Mouse (Mus musculus) liver, embryonic 14.5 days (tissue): ENCODE measurements around the gene Aldh1a7. TPM values are rescaled to one million over a fixed set of nuclear protein-coding genes. Genes with fewer than 3 reads are reported as not detected.
A peak's percentile ranks its signal among the peaks of the same experiment; 100 is the strongest.

ENCODE experiments used
- ATAC-seq: fragments of 200-750 bp; cut with Nextera tagmentation; 2 replicates; pipeline ENCODE4 v1.8.0; 2017; ENCODE audit warnings: moderate number of reproducible peaks, mild to moderate bottlenecking, moderate library complexity; ENCODE audit not compliant: insufficient read depth
- DNase-seq, 3 experiments: peaks; one replicate each; pipeline ENCODE4 v3.0.0-alpha.2; 2012 to 2013; ENCODE audit warnings: low read depth in 3 of 3, low spot score in 3 of 3
- H3K27ac ChIP-seq: fragments of 300-500 bp; sonication (generic); 2 replicates; pipeline ENCODE4 v1.5.1; 2014; ENCODE audit warnings: moderate library complexity, mild to moderate bottlenecking, control low read depth, inconsistent platforms
- H3K27me3 ChIP-seq: fragments of 300-500 bp; sonication (generic); 2 replicates; pipeline ENCODE4 v1.6.1; 2014; ENCODE audit warnings: mild to moderate bottlenecking, low read length, moderate library complexity; ENCODE audit not compliant: control insufficient read depth, insufficient read depth
- H3K36me3 ChIP-seq: fragments of 300-500 bp; sonication (generic); replicated peaks from 2 replicates; pipeline ENCODE4 v1.6.1; 2014; ENCODE audit warnings: low read depth; ENCODE audit not compliant: control insufficient read depth, insufficient read depth
- H3K4me1 ChIP-seq, 2 experiments: fragments of 200-500 bp in 1 of 2; fragments of 300-500 bp in 1 of 2; sonication (generic) in 1 of 2; replicated peaks; 2 replicates each; pipeline ENCODE4 v1.6.1; 2012 to 2014; ENCODE audit warnings: antibody characterized with exemption in 1 of 2, inconsistent platforms in 1 of 2, low read length in 1 of 2; ENCODE audit not compliant: control insufficient read depth in 2 of 2, insufficient read depth in 2 of 2
- H3K4me2 ChIP-seq: fragments of 300-500 bp; sonication (generic); 2 replicates; pipeline ENCODE4 v1.6.1; 2014; ENCODE audit warnings: low read depth, mild to moderate bottlenecking, control low read depth, moderate library complexity
- H3K4me3 ChIP-seq, 2 experiments: fragments of 200-500 bp in 1 of 2; fragments of 300-500 bp in 1 of 2; sonication (generic) in 1 of 2; 2 replicates each; pipeline ENCODE4 v1.5.1; 2012 to 2014; ENCODE audit warnings: low read depth in 2 of 2, low read length in 2 of 2, mild to moderate bottlenecking in 2 of 2, control low read depth in 1 of 2, inconsistent platforms in 1 of 2, moderate library complexity in 1 of 2; ENCODE audit not compliant: insufficient read depth in 1 of 2
- H3K9ac ChIP-seq: fragments of 300-500 bp; sonication (generic); replicated peaks from 2 replicates; pipeline ENCODE4 v1.6.1; 2014; ENCODE audit warnings: mild to moderate bottlenecking, control low read depth, moderate library complexity
- H3K9me3 ChIP-seq: fragments of 300-500 bp; sonication (generic); 2 replicates; pipeline ENCODE4 v1.6.1; 2016; ENCODE audit warnings: low read length, mixed read lengths; ENCODE audit not compliant: control insufficient read depth
- CTCF ChIP-seq: IDR thresholded peaks from 2 replicates; pipeline ENCODE4 v1.5.1; 2016; ENCODE audit warnings: antibody characterized with exemption, low read depth, control low read depth
- EP300 ChIP-seq: IDR thresholded peaks from 2 replicates; pipeline ENCODE4 v1.6.1; 2016; ENCODE audit warnings: antibody characterized with exemption, low read depth
- WGBS: fragments of 180-500 bp; shearing (Covaris S2); extraction: QIAGEN DNeasy Blood & Tissue Kit; methylation state at CpG from one replicate; pipeline ENCODE4 v1.1.7; 2014; ENCODE audit not compliant: insufficient replicate concordance; 5-methylcytosine and 5-hydroxymethylcytosine counted together
- polyA plus RNA-seq, 2 experiments: library from polyadenylated mRNA; depleted of rRNA in 1 of 2; stranded (reverse) in 1 of 2; unstranded in 1 of 2; fragments of >200 nt; fragmentation: Nextera tagmentation in 1 of 2; extraction: Ambion mirVana in 1 of 2; gene quantifications; 2 replicates each; pipeline versions ENCODE4 v1.2.1 to v1.2.3; 2012 to 2014

Aldh1a7 gene
- polyA plus RNA-seq, 2 experiments, result 0.79 to 1.1 TPM

DNA sequence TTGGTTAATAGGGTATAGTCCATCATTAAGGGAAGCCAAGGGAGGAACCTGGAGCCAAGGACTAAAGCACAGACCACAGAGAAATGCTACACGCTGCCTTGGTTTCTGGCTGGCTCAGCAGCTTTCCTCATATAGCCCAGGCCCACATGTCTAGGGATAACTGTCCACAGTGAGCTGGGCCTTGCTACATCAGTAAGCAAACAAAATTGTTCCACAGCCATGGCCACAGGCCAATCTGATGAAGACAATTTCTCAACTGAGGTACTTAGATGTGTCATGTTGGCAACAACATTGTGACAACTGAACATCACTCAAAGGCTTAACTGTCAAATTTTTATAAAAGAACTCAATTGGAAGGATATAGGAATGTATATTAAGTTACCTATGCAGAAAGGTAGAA is 12.3 kb downstream of the Aldh1a7 start:
- no peak overlapping the region for H3K4me2 ChIP-seq
- H3K4me3 ChIP-seq, result no peak overlapping the region
- no peak for DNase-seq
- 67% methylated on average over 1 of the region's 1 CpGs for WGBS
- H3K4me1 ChIP-seq, result no peaks in the 10 kb centered on the region
- H3K9ac ChIP-seq, result no peak overlapping the region
- no peak for ATAC-seq
- H3K27me3 ChIP-seq, result no peaks in the 10 kb centered on the region
- TF ChIP-seq CTCF, result no peak
- no peak for TF ChIP-seq EP300
- no peaks in the 10 kb centered on the region for H3K9me3 ChIP-seq
- no peaks in the 10 kb centered on the region for H3K36me3 ChIP-seq
- H3K27ac ChIP-seq, result no peak overlapping the region

DNA sequence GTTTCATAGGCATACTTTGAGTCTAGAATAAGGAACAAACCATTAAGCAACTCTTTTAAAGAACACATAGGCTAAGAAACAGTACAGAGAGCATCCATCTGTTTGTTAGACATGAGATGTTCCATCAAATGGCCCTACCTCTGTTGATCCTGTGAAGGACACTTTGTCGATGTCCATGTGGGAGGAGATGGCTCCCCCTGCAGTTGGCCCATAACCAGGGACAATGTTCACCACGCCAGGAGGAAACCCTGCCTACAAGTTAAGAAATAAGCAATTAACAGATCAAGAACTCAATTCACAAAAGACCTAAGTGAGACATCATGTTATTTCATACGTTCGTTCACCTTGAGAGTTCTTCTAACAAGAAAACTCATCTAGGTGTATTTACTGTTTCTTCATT is 12.8 kb downstream of the Aldh1a7 start:
- Histone ChIP-seq H3K9ac (no peak overlapping the region), H3K36me3 (no peaks in the 10 kb centered on the region), H3K27ac (no peak overlapping the region), H3K9me3 (no peaks in the 10 kb centered on the region), H3K27me3 (no peaks in the 10 kb centered on the region), H3K4me2 (no peak overlapping the region), H3K4me3 (no peak overlapping the region), H3K4me1 (no peaks in the 10 kb centered on the region)
- peak; percentile 26; the same call in 1 of the 2 replicates for TF ChIP-seq CTCF
- TF ChIP-seq EP300, result no peak
- WGBS, result 63% methylated on average over 4 of the region's 4 CpGs
- DNase-seq (no peak), ATAC-seq (no peak)

- no peak overlapping the region for H3K4me3 ChIP-seq
- TF ChIP-seq CTCF, result no peak
- TF ChIP-seq EP300, result no peak
- no peaks in the 10 kb centered on the region for H3K36me3 ChIP-seq
- H3K4me1 ChIP-seq, result no peaks in the 10 kb centered on the region
- DNase-seq (no peak), ATAC-seq (no peak)
- no peak overlapping the region for H3K9ac ChIP-seq
- H3K27ac ChIP-seq, result no peak overlapping the region
- no peaks in the 10 kb centered on the region for H3K27me3 ChIP-seq
- H3K4me2 ChIP-seq, result no peak overlapping the region
- H3K9me3 ChIP-seq, result no peaks in the 10 kb centered on the region
These were observed 20.2 kb downstream of the Aldh1a7 start for GRCm38 (mm10) chr19:20707159-20707558.

GRCm38 (mm10) chr19:20706747-20707146 is 20.6 kb downstream of the Aldh1a7 start:
- DNase-seq (no peak), ATAC-seq (no peak)
- Histone ChIP-seq H3K27me3 (no peaks in the 10 kb centered on the region), H3K4me2 (no peak overlapping the region), H3K4me1 (no peaks in the 10 kb centered on the region), H3K27ac (no peak overlapping the region), H3K9ac (no peak overlapping the region), H3K36me3 (no peaks in the 10 kb centered on the region), H3K4me3 (no peak overlapping the region), H3K9me3 (no peaks in the 10 kb centered on the region)
- TF ChIP-seq EP300 (no peak), CTCF (no peak)
- 19% methylated on average over 4 of the region's 4 CpGs for WGBS

DNA sequence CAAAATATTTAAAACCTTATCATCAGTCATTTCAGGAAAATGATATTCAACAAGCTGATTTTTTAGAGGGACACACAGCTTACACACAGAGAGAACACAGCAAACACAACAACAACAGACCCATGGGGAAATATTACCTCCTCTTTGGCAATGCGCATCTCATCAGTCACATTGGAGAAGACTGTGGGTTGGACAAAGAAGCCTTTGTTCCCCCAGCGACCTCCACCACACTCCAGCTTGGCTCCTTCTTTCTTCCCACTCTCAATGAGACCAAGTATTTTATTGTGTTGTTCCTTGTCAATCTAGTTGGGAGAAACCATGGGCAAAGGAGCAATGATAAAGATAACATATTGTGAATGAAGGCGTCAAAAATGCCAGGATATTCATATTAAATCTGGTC is 25.3 kb downstream of the Aldh1a7 start:
- DNase-seq, result no peak
- Histone ChIP-seq H3K9ac (no peak overlapping the region), H3K27ac (no peak overlapping the region), H3K4me1 (no peaks in the 10 kb centered on the region), H3K4me2 (no peak overlapping the region), H3K4me3 (no peak overlapping the region), H3K36me3 (no peaks in the 10 kb centered on the region), H3K27me3 (no peaks in the 10 kb centered on the region), H3K9me3 (no peaks in the 10 kb centered on the region)
- no peak for ATAC-seq
- WGBS, result 66% methylated on average over 3 of the region's 3 CpGs
- TF ChIP-seq EP300 (no peak), CTCF (no peak)
